Mouse (Mus musculus) thymus, adult 2 months (tissue): ENCODE data around the gene Lpxn.

Experiments used
- CTCF ChIP-seq: fragments of 200-500 bp; IDR thresholded peaks from 2 replicates; pipeline ENCODE4 v1.5.1; 2012; ENCODE audit warnings: mild to moderate bottlenecking, control low read depth, low read length, moderate library complexity, borderline replicate concordance; ENCODE audit not compliant: control insufficient read depth, poor library complexity, insufficient read depth; ENCODE audit errors: extremely low read depth
- POLR2A ChIP-seq: fragments of 200-500 bp; IDR thresholded peaks from 2 replicates; pipeline ENCODE4 v1.6.1; 2012; ENCODE audit warnings: mild to moderate bottlenecking, low read length, control low read depth, moderate library complexity; ENCODE audit not compliant: control insufficient read depth, poor library complexity, insufficient read depth; ENCODE audit errors: extremely low read depth

DNA sequence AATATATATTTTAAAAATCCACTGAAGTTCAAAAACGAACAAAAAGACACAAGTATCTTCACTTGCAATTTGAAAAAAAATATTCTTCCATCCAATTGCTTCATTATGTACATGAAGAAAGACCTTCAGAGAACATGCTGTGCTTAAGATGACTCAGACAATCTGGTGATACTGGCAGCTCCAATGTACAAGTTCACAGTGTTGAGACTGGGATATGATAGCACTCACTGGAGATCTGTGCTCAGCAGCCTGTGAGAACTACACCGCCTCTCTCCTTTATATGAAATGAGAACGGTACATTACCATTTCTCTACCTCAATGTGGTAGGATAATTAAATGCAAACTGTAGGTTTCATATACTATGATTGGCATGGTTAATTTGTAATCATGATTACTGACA is 6.8 kb downstream of the Lpxn start:
- no peak for TF ChIP-seq CTCF
- TF ChIP-seq POLR2A: no peak
